Mouse (Mus musculus): ENCODE measurements at regions not wholly inside any gene's neighbourhood (a gene's known extent, or its start where the extent isn't known, plus 50 kb on each side); places are given as distances from the start of the nearest gene placed in this dataset.

DNA sequence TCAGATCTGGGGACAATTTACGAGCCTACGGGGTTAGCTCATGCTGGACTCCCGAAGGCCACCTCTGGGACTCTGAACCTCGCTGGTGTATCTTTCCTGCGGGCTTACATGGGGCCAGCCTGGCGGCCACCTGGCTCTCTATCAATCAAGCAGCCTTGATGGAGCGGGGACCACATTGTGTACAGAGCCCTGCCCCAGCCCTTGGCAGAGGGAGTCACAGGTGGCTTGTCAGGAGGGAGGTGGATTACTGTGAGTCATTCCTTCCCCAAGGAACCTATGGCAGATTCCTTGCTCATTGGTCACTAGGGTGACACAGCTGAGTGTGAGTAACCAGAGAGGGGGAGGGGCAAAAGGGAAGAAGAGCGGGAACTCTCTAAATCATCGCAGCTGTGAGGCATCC lies 105.8 kb upstream of the Vangl1 start:
- Histone ChIP-seq H3K4me3 (replicated peaks) (no peak overlapping the region), H3K9ac (no peak overlapping the region), H3K4me2 (0 out of 2 replicates have a peak overlapping the region, but pooled peaks have one; percentile 4), H3K36me3 (no peaks in the 10 kb centered on the region), H3K27me3 (0 out of 2 replicates have a peak, but pooled peaks cover 4% of the 10 kb centered on the region), H3K27ac (no peak overlapping the region), H3K9me3 (replicated peaks) (no peaks in the 10 kb centered on the region), H3K4me1 (peaks cover 7% of the 10 kb centered on the region)
- 69% methylated on average over 9 of the region's 9 CpGs for WGBS
- ATAC-seq (replicated peaks; ENCODE audit: low FRiP score) = peak; percentile 54

DNA sequence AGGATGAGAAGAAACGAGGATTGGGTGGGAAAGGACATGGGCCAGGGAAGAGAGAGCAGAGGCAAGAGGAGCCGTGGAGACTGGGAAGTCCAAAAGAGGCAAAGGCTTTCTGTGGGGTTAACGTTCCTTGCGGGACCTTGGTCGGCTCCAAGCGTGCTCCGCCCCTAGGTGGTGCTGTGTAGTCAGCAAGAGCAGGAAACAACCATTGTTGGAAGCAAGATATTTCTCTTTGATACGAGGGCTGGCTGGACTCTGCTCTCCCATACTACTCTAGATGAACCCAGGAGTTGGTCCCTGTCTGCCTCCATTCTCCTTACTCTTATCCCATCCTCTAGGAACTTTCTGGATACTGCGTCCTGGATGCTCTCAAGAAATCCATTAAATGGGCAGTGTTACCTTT lies 105.3 kb upstream of the Vangl1 start:
- peaks cover 7% of the 10 kb centered on the region for H3K4me1 ChIP-seq
- 22% methylated on average over 9 of the region's 9 CpGs for WGBS
- no peaks in the 10 kb centered on the region for H3K36me3 ChIP-seq
- no peak overlapping the region for H3K9ac ChIP-seq
- H3K9me3 ChIP-seq (replicated peaks) = no peaks in the 10 kb centered on the region
- H3K4me2 ChIP-seq = 0 out of 2 replicates have a peak overlapping the region, but pooled peaks have one; percentile 4
- no peak overlapping the region for H3K27ac ChIP-seq
- peak; percentile 69 for ATAC-seq (replicated peaks; ENCODE audit: low FRiP score)
- H3K27me3 ChIP-seq = 0 out of 2 replicates have a peak, but pooled peaks cover 4% of the 10 kb centered on the region
- no peak overlapping the region for H3K4me3 ChIP-seq (replicated peaks)

DNA sequence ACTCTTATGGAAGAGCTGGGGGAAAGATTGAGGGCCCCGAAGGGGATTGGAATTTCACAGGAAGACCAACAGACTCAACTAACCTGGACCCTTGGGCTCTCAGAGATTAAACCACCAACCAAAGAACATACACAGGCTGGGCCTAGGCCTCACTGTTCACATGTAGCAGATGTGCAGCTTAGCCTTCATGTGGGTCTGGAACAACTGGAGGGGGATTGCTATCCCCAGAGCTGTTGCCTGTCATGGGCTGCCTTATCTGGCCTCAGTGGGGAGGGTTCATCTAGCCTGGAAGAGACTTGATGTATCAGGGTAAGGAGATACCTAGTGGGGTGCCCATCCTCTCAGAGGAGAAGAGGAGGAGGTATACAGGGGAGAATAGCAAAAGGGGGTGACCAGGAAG lies 103.2 kb upstream of the Vangl1 start:
- H3K36me3 ChIP-seq = no peaks in the 10 kb centered on the region
- no peak for ATAC-seq (replicated peaks; ENCODE audit: low FRiP score)
- no peaks in the 10 kb centered on the region for H3K9me3 ChIP-seq (replicated peaks)
- H3K27me3 ChIP-seq = 0 out of 2 replicates have a peak, but pooled peaks cover 4% of the 10 kb centered on the region
- no peak overlapping the region for H3K4me3 ChIP-seq (replicated peaks)
- peaks cover 7% of the 10 kb centered on the region for H3K4me1 ChIP-seq
- H3K27ac ChIP-seq = no peak overlapping the region
- WGBS = 79% methylated on average over 1 of the region's 1 CpGs
- no peak overlapping the region for H3K4me2 ChIP-seq
- no peak overlapping the region for H3K9ac ChIP-seq

DNA sequence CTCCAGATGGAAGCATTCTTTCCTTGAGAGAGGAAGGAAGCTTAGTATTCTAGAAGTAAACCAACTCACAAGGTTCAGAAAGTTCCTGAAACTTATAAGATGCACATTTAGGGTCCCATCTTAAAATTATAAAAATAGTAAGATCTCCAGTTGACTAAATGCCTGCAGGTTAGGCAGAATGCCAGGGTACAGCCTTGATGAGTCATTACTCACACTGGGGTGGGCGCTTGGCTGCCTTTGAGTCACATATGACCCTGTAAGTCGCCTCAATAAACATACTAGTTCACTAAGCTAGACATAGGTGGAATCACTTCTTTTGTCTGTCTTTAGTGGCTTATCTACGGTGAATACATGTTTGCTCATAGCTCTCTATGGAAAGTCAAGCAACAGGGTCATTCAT lies 87.9 kb upstream of the Vangl1 start:
- Histone ChIP-seq H3K9me3 (replicated peaks) (0 out of 2 replicates have a peak, but pooled peaks cover 3% of the 10 kb centered on the region), H3K4me1 (no peaks in the 10 kb centered on the region), H3K9ac (no peak overlapping the region), H3K4me3 (replicated peaks) (no peak overlapping the region), H3K36me3 (no peaks in the 10 kb centered on the region), H3K4me2 (no peak overlapping the region), H3K27me3 (no peaks in the 10 kb centered on the region), H3K27ac (no peak overlapping the region)
- no peak for ATAC-seq (replicated peaks; ENCODE audit: low FRiP score)
- WGBS = 86% methylated on average over 3 of the region's 3 CpGs

DNA sequence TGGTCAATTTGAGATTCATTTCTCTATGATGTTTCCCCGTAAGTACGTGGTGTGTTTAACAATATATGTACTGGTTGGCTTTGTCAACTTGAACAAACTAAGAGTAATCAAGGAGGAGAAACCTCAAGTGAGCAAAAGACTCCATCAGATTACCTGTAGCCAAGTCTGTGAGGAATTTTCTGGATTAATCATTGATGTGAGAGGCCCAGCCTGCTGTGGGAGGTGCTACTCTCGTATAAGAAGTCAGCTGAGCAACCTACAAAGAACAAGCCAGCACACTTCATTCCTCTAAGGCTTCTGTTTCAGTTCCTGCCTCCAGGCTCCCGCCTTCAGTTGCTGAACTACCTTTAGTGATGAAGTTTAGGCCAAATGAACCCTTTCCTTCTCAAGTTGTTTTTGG lies 77.5 kb upstream of the Vangl1 start:
- Histone ChIP-seq H3K4me3 (replicated peaks) (no peak overlapping the region), H3K9ac (no peak overlapping the region), H3K9me3 (replicated peaks) (no peaks in the 10 kb centered on the region), H3K4me1 (no peaks in the 10 kb centered on the region), H3K36me3 (no peaks in the 10 kb centered on the region), H3K4me2 (no peak overlapping the region), H3K27me3 (0 out of 2 replicates have a peak, but pooled peaks cover 8% of the 10 kb centered on the region), H3K27ac (no peak overlapping the region)
- WGBS = 78% methylated on average over 4 of the region's 4 CpGs
- ATAC-seq (replicated peaks; ENCODE audit: low FRiP score) = 0 out of 2 replicates have a peak, but pooled peaks have one; percentile 62

DNA sequence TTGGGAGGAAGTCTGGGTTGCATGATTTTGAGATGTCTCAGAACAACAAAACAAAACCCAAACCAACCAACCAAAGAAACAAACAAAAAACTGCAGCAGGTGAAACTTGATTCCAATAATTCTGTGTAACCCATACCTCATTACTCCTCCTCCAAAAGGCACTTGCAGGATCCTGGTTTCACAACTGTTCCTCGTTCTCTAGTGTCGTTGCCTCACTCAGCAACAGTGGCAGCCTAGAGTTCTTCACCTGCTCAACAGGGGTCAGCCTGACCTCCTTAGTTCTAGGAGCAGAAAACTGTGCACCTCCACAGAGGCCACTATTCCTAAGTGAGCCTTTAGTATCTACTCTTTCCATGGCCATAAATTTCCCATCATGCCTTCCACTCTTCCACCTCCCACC lies 72.3 kb upstream of the Vangl1 start:
- Histone ChIP-seq H3K4me2 (no peak overlapping the region), H3K4me1 (peaks cover 22% of the 10 kb centered on the region), H3K9ac (no peak overlapping the region), H3K9me3 (replicated peaks) (no peaks in the 10 kb centered on the region), H3K27ac (no peak overlapping the region), H3K36me3 (no peaks in the 10 kb centered on the region), H3K4me3 (replicated peaks) (no peak overlapping the region), H3K27me3 (0 out of 2 replicates have a peak, but pooled peaks cover 8% of the 10 kb centered on the region)
- WGBS = 71% methylated on average over 2 of the region's 2 CpGs
- ATAC-seq (replicated peaks; ENCODE audit: low FRiP score) = no peak

DNA sequence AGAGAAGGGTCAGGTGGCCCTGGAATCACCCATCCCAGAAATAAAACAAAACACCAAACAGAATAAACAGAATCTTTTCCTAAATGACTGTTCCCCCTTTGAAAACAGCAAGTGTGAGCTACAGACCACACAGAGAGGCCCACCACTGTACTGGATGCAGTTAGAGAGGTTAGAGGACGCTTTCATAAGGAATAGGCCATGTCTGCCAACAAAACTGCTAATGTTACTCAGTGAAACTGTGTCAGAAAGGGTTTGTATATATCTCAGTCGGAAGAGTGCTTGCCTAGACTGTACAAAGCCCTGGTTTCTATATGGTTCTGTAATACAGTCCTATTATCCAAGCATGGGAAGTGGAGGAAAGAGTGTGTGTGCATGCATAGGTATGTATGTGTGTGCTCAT lies 71.8 kb upstream of the Vangl1 start:
- Histone ChIP-seq H3K9me3 (replicated peaks) (no peaks in the 10 kb centered on the region), H3K27ac (0 out of 2 replicates have a peak overlapping the region, but pooled peaks have one; percentile 14), H3K36me3 (no peaks in the 10 kb centered on the region), H3K4me1 (peaks cover 22% of the 10 kb centered on the region), H3K9ac (no peak overlapping the region), H3K4me2 (no peak overlapping the region), H3K27me3 (0 out of 2 replicates have a peak, but pooled peaks cover 8% of the 10 kb centered on the region), H3K4me3 (replicated peaks) (no peak overlapping the region)
- 78% methylated on average over 2 of the region's 2 CpGs for WGBS
- no peak for ATAC-seq (replicated peaks; ENCODE audit: low FRiP score)

DNA sequence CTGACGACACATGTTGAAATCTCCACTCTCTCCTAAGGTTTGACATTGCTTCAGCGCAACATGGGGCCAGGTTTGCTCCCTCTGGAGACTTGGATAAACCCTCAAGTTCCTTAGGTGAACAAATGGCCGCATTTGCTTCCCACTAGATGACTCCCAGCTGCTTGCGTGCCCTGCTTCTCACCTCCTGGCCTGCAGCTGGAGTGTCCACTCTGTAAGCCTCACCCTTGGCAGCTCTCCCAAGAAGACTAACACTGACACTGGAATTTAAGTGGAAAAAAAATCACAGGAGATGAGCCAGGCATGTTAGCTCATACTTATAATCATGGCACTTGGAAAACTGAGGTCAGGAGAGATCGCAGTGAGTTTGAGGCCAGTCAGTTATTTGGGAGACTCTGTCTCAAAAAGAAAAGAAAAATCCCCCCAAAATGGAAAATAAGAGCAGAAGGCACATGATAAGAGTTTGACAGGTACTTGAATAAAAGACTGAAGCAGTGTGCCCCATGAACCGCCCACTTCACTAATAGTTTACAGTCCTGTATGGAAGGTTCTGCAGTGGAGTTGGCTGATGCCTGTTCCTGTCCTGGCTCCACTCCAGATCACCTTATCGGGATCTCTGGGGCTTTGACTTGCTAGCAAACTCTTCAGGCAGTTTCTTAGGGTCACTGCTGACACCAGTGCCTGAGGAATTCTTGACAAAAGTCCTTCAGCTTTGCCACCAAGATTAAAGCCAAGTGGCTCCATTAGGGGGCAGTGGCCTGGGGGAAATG lies 70.9 kb upstream of the Vangl1 start:
- H3K9ac ChIP-seq = no peak overlapping the region
- 0 out of 2 replicates have a peak overlapping the region, but pooled peaks have one; percentile 19 for H3K27ac ChIP-seq
- no peaks in the 10 kb centered on the region for H3K36me3 ChIP-seq
- no peak overlapping the region for H3K4me3 ChIP-seq (replicated peaks)
- H3K4me1 ChIP-seq = peaks cover 22% of the 10 kb centered on the region
- peaks cover 5% of the 10 kb centered on the region; the same call in 1 of the 2 replicates for H3K27me3 ChIP-seq
- ATAC-seq (replicated peaks; ENCODE audit: low FRiP score) = no peak
- H3K4me2 ChIP-seq = no peak overlapping the region
- no peaks in the 10 kb centered on the region for H3K9me3 ChIP-seq (replicated peaks)
- 49% methylated on average over 7 of the region's 7 CpGs for WGBS

DNA sequence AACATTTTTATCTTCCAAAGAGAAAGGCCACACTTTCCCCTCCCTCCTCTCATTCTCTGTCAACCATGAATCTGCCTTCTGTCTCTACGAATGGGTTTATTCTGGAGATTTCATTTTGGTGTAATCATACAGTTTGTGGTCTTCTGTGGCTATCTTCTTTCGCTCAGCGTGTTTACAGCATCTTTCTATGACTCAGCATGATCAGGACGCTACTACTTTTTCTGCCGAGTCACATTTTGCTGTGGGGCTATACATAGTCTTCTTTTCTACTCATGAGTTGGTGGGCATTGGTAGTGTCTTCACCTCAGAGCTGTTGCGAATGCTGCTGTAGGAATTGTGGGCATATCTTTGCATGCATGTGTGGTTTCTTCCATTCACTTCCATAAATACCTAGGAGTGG lies 66.3 kb upstream of the Vangl1 start:
- Histone ChIP-seq H3K4me1 (peaks cover 23% of the 10 kb centered on the region), H3K4me3 (replicated peaks) (no peak overlapping the region), H3K9ac (no peak overlapping the region), H3K9me3 (replicated peaks) (no peaks in the 10 kb centered on the region), H3K27ac (no peak overlapping the region), H3K36me3 (no peaks in the 10 kb centered on the region), H3K27me3 (peaks cover 30% of the 10 kb centered on the region), H3K4me2 (no peak overlapping the region)
- no peak for ATAC-seq (replicated peaks; ENCODE audit: low FRiP score)
- 90% methylated on average over 6 of the region's 6 CpGs for WGBS

DNA sequence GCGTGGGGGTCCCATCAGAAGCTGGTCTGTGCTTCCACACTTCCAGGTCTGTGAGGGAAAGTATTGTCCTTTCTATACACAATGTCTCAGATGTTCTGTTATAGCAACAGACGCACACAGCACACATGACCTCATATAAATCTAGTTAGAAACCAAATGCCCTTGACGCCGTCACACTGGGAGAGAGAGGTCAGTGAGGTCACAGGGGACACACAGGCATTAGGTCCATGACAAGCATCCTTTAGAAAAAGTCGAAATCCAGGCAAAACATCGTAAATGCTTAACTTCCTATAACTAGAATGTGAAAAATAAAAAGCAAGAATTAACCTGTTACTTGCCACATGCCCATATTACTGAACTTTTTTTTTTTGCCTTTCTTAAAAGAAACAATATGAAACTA lies 65.8 kb upstream of the Vangl1 start:
- H3K36me3 ChIP-seq = no peaks in the 10 kb centered on the region
- no peak for ATAC-seq (replicated peaks; ENCODE audit: low FRiP score)
- 32% methylated on average over 6 of the region's 6 CpGs for WGBS
- H3K4me2 ChIP-seq = no peak overlapping the region
- H3K4me1 ChIP-seq = peaks cover 18% of the 10 kb centered on the region
- no peak overlapping the region for H3K9ac ChIP-seq
- H3K27ac ChIP-seq = no peak overlapping the region
- peaks cover 30% of the 10 kb centered on the region for H3K27me3 ChIP-seq
- H3K9me3 ChIP-seq (replicated peaks) = no peaks in the 10 kb centered on the region
- H3K4me3 ChIP-seq (replicated peaks) = no peak overlapping the region

DNA sequence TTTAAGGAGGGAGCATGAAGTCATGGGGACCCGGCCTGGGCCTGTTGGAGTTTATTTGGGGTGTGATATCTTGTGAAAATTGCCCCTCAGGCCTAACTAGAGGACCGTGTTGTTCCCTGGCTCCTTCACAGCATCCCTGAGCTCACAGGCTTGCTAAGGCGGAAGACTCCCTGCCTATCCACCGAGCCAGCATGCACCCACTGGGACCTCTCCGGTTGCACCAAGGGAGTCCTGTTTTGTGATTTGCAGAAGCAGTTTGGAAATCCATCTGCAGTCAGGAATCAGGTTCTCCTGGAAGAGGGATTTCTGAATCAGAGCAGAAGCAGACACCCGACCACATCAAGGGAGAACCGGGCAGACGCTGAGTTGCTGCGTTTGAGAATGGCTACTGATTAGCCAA lies 61.6 kb upstream of the Vangl1 start:
- 58% methylated on average over 9 of the region's 9 CpGs for WGBS

DNA sequence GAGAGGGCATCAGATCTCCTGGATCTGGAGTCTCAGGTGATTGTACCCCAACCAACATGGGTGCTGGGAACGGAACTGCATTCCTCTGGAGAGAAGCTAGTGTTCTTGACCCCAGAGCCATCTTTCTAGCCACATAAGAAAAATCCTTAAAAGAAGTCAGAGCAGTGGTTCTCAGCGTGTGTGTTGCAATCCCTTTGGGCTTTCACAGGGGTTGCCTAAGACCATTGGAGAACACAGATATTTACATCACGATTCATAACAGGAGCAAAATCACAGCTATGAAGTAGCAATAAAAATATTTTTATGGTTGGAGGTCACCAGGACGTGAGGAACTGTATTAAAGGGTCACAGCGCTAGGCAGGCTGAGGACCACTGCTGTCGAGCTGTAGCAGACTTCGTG lies 60.7 kb upstream of the Vangl1 start:
- Histone ChIP-seq H3K4me2 (no peak overlapping the region), H3K4me1 (0 out of 2 replicates have a peak, but pooled peaks cover 6% of the 10 kb centered on the region), H3K4me3 (replicated peaks) (no peak overlapping the region), H3K9me3 (replicated peaks) (no peaks in the 10 kb centered on the region), H3K36me3 (no peaks in the 10 kb centered on the region), H3K27ac (no peak overlapping the region), H3K9ac (no peak overlapping the region), H3K27me3 (peaks cover 28% of the 10 kb centered on the region)
- 63% methylated on average over 7 of the region's 7 CpGs for WGBS
- ATAC-seq (replicated peaks; ENCODE audit: low FRiP score) = no peak

More for the DNA sequence above, 61.6 kb upstream of the Vangl1 start:
- Histone ChIP-seq H3K4me1 (0 out of 2 replicates have a peak, but pooled peaks cover 8% of the 10 kb centered on the region), H3K27me3 (peaks cover 34% of the 10 kb centered on the region), H3K9me3 (replicated peaks) (no peaks in the 10 kb centered on the region), H3K9ac (no peak overlapping the region), H3K36me3 (no peaks in the 10 kb centered on the region), H3K4me3 (replicated peaks) (no peak overlapping the region), H3K27ac (no peak overlapping the region), H3K4me2 (no peak overlapping the region)
- ATAC-seq (replicated peaks; ENCODE audit: low FRiP score) = no peak
